Mouse (Mus musculus) E14TG2a.4 (cell line): ENCODE results near the gene Olfr1423.

Experiments used
- CTCF ChIP-seq: conservative IDR thresholded peaks from 2 replicates; pipeline ENCODE4 v1.5.1; 2014; ENCODE audit warnings: low read length
- NANOG ChIP-seq: IDR thresholded peaks from 2 replicates; pipeline ENCODE4 v1.6.1; 2014; ENCODE audit warnings: borderline replicate concordance, low read length, mixed read lengths
- POU5F1 ChIP-seq: IDR thresholded peaks from 2 replicates; pipeline ENCODE4 v1.6.1; 2014; ENCODE audit warnings: low read length, borderline replicate concordance

GRCm38 (mm10) chr19:12009501-12010280, 31.4 kb downstream of the Olfr1423 start:
- TF ChIP-seq CTCF: no peak
- no peak for TF ChIP-seq POU5F1
- no peak for TF ChIP-seq NANOG
